Comparison of ENCODE assay signal across 7 mouse cellular contexts in genomic region chr3:87905880-87906485, GRCm38 (mm10). TPM values are rescaled to one million over a fixed set of nuclear protein-coding genes. Genes with fewer than 3 reads are reported as not detected.
A peak's percentile ranks its signal among the peaks of the same experiment; 100 is the strongest.
DNase-seq lines count a peak whose midpoint lies in the region; ATAC-seq lines count a peak whose summit lies in the region.

TSS of gene Hdgf (plus strand) at chr3:87906321.

- H3K9me3 ChIP-seq in embryonic facial prominence, embryonic 10.5 days = no peaks in the 10 kb centered on the region
- H3K9me3 ChIP-seq in limb, embryonic 10.5 days (replicated peaks) = no peaks in the 10 kb centered on the region
- no peaks in the 10 kb centered on the region for H3K9me3 ChIP-seq in midbrain, embryonic 13.5 days

- peak within 1 kb of the TSS; percentile 88 for H3K4me2 ChIP-seq in midbrain, embryonic 13.5 days (replicated peaks)

- peak; percentile 95 for DNase-seq in adrenal gland, postnatal 10 days
- DNase-seq in embryonic facial prominence, embryonic 10.5 days (ENCODE audit: low spot score) = peak; percentile 99
- peak; percentile 97 for DNase-seq in kidney, adult 11 months
- peak; percentile 97 for DNase-seq in limb, embryonic 10.5 days (ENCODE audit: low spot score)
- peak; percentile 90 for DNase-seq in spleen, adult 12 weeks (ENCODE audit: low spot score)

- 1% methylated on average over 57 of the region's 57 CpGs for WGBS in embryonic facial prominence, embryonic 10.5 days
- WGBS in limb, embryonic 10.5 days = 1% methylated on average over 57 of the region's 57 CpGs
- under 1% methylated on average over 56 of the region's 57 CpGs for WGBS in midbrain, embryonic 13.5 days

- H3K9ac ChIP-seq in midbrain, embryonic 13.5 days (replicated peaks) = peak within 1 kb of the TSS; percentile 91

- H3K4me1 ChIP-seq in embryonic facial prominence, embryonic 10.5 days = peaks cover 47% of the 10 kb centered on the region
- peaks cover 44% of the 10 kb centered on the region for H3K4me1 ChIP-seq in limb, embryonic 10.5 days
- H3K4me1 ChIP-seq in midbrain, embryonic 13.5 days (replicated peaks) = peaks cover 39% of the 10 kb centered on the region

- ATAC-seq in granulocyte monocyte progenitor cell, adult 5-6 weeks (replicated peaks; ENCODE audit: poor library complexity, severe bottlenecking) = peak; percentile 78
- peak; percentile 96 for ATAC-seq in midbrain, embryonic 13.5 days

- H3K4me3 ChIP-seq in embryonic facial prominence, embryonic 10.5 days = peak within 1 kb of the TSS; percentile 99
- peak within 1 kb of the TSS; percentile 94 for H3K4me3 ChIP-seq in limb, embryonic 10.5 days
- H3K4me3 ChIP-seq in midbrain, embryonic 13.5 days (replicated peaks) = peak within 1 kb of the TSS; percentile 97

- peak within 1 kb of the TSS; percentile 99 for H3K27ac ChIP-seq in embryonic facial prominence, embryonic 10.5 days (replicated peaks)
- H3K27ac ChIP-seq in limb, embryonic 10.5 days = peak within 1 kb of the TSS; percentile 98
- H3K27ac ChIP-seq in midbrain, embryonic 13.5 days = peak within 1 kb of the TSS; percentile 96

- no peaks in the 10 kb centered on the region for H3K27me3 ChIP-seq in embryonic facial prominence, embryonic 10.5 days (replicated peaks; ENCODE audit: low read depth, poor library complexity, severe bottlenecking)
- no peaks in the 10 kb centered on the region for H3K27me3 ChIP-seq in limb, embryonic 10.5 days (ENCODE audit: low read depth, poor library complexity, severe bottlenecking)
- H3K27me3 ChIP-seq in midbrain, embryonic 13.5 days = no peaks in the 10 kb centered on the region

- no peaks in the 10 kb centered on the region for H3K36me3 ChIP-seq in embryonic facial prominence, embryonic 10.5 days (replicated peaks)
- peaks cover 6% of the 10 kb centered on the region for H3K36me3 ChIP-seq in limb, embryonic 10.5 days
- H3K36me3 ChIP-seq in midbrain, embryonic 13.5 days = no peaks in the 10 kb centered on the region

RNA-seq across cellular contexts. Expression of gene Hdgf, which starts in this region (rescaled TPM):
- 100 to 1,000 TPM; 161 to 162 TPM for total RNA-seq in adrenal gland, postnatal 10 days (2021)
- polyA plus RNA-seq in embryonic facial prominence, embryonic 10.5 days (2016; fragmentation: Nextera tagmentation; extraction: Ambion mirVana) = 269 and 278 TPM in 2 replicates
- total RNA-seq in granulocyte monocyte progenitor cell, adult 5-6 weeks (2014; fragmentation: Nextera tagmentation) = 330 and 338 TPM in 2 replicates
- total RNA-seq in granulocyte monocyte progenitor cell, adult 5-6 weeks (2017) = 302 and 321 TPM in 2 replicates
- polyA plus RNA-seq in limb, embryonic 10.5 days (2016; fragmentation: Nextera tagmentation; extraction: Ambion mirVana) = 272 and 313 TPM in 2 replicates
- 125 and 176 TPM in 2 replicates for polyA plus RNA-seq in midbrain, embryonic 13.5 days (2015; fragmentation: Nextera tagmentation; extraction: Ambion mirVana)

Comparison
In these comparisons a context has a peak if more than half of its experiments do, and no peak if none do; other contexts are left out.
1. Peak in every context shown above with its lines: DNase-seq, ATAC-seq, H3K4me3 ChIP-seq and H3K27ac ChIP-seq.